Mouse (Mus musculus) forebrain, embryonic 16.5 days (tissue): ENCODE data around the gene Tulp4. TPM values are rescaled to one million over a fixed set of nuclear protein-coding genes. Genes with fewer than 3 reads are reported as not detected.
A peak's percentile ranks its signal among the peaks of the same experiment; 100 is the strongest.

Experiments
- ATAC-seq: fragments of 200-750 bp; cut with Nextera tagmentation; 2 replicates; pipeline ENCODE4 v1.8.0; 2017; ENCODE audit warnings: mild to moderate bottlenecking, moderate library complexity
- H3K27ac ChIP-seq: fragments of 300-500 bp; sonication (generic); 2 replicates; pipeline ENCODE4 v1.5.1; 2014; ENCODE audit warnings: low read length, control low read depth
- H3K27me3 ChIP-seq: fragments of 300-500 bp; sonication (generic); replicated peaks from 2 replicates; pipeline ENCODE4 v1.6.1; 2014; ENCODE audit warnings: low read length; ENCODE audit not compliant: control insufficient read depth, insufficient read depth
- H3K36me3 ChIP-seq: fragments of 300-500 bp; sonication (generic); 2 replicates; pipeline ENCODE4 v1.6.1; 2014; ENCODE audit not compliant: control insufficient read depth, insufficient read depth
- H3K4me1 ChIP-seq: fragments of 300-500 bp; sonication (generic); replicated peaks from 2 replicates; pipeline ENCODE4 v1.6.1; 2014; ENCODE audit warnings: low read length; ENCODE audit not compliant: control insufficient read depth, insufficient read depth
- H3K4me2 ChIP-seq: fragments of 300-500 bp; sonication (generic); 2 replicates; pipeline ENCODE4 v1.6.1; 2014; ENCODE audit warnings: mild to moderate bottlenecking, low read length, control low read depth
- H3K4me3 ChIP-seq: fragments of 300-500 bp; sonication (generic); replicated peaks from 2 replicates; pipeline ENCODE4 v1.5.1; 2014; ENCODE audit warnings: mild to moderate bottlenecking, low read length, control low read depth
- H3K9ac ChIP-seq: fragments of 300-500 bp; sonication (generic); replicated peaks from 2 replicates; pipeline ENCODE4 v1.6.1; 2014; ENCODE audit warnings: low read depth, low read length, control low read depth
- H3K9me3 ChIP-seq: fragments of 300-500 bp; sonication (generic); 2 replicates; pipeline ENCODE4 v1.6.1; 2016; ENCODE audit warnings: low read length; ENCODE audit not compliant: control insufficient read depth
- WGBS: fragments of 180-500 bp; shearing (Covaris S2); extraction: QIAGEN DNeasy Blood & Tissue Kit; methylation state at CpG from one replicate; pipeline ENCODE4 v1.1.7; 2014; 5-methylcytosine and 5-hydroxymethylcytosine counted together
- polyA plus RNA-seq: library from polyadenylated mRNA; unstranded; fragments of >200 nt; fragmentation: Nextera tagmentation; extraction: Ambion mirVana; gene quantifications from 2 replicates; pipeline ENCODE4 v1.2.1, GENCODE M21; 2015

Gene Tulp4
- polyA plus RNA-seq, 1 experiment from 2014 or later, result 167 TPM

DNA sequence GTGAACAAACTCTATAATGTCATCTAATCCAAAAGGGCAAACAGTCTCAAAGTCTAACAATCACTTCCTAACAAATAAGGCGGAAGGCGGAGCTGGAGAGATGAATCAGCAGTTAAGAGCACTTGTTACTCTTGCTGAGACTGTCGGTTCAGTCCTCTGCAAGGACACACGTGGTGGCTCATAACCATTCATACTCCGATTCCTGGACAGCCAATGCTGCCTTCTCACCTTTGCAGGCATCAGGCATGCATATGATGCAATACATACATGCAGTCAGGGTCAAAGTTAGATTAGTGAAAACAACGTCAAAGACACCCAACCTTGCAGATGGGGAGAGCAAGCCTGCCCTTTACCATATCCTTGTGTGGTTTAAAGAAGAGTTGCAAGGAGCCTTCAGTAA, 14.6 kb upstream of the Tulp4 start:
- no peak overlapping the region for H3K4me3 ChIP-seq
- no peaks in the 10 kb centered on the region for H3K4me1 ChIP-seq
- WGBS, result 91% methylated on average over 6 of the region's 6 CpGs
- H3K27me3 ChIP-seq, result no peaks in the 10 kb centered on the region
- ATAC-seq, result no peak
- no peaks in the 10 kb centered on the region for H3K36me3 ChIP-seq
- H3K4me2 ChIP-seq, result no peak overlapping the region
- no peak overlapping the region for H3K9ac ChIP-seq
- no peak overlapping the region for H3K27ac ChIP-seq
- no peaks in the 10 kb centered on the region for H3K9me3 ChIP-seq

DNA sequence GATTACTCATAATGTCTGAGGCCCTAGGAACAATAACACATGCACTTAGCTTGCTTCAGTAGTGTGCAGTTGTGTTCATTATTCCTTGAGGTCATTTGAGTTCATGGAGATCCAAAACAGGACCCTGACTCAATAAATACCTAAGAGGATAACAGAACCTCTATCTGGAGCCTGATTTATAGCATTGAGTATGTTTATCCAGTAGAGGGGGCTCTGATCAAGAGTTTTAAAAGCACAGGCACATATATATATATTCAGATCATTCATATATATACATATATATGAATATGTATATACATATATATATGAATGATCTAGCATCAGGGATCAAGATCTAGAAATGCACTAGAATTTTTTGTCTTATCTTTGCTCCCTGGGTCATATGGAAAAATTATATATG, 10.7 kb upstream of the Tulp4 start:
- Histone ChIP-seq H3K27me3 (no peaks in the 10 kb centered on the region), H3K27ac (no peak overlapping the region), H3K4me3 (no peak overlapping the region), H3K36me3 (no peaks in the 10 kb centered on the region), H3K9me3 (no peaks in the 10 kb centered on the region), H3K4me2 (no peak overlapping the region), H3K4me1 (no peaks in the 10 kb centered on the region), H3K9ac (no peak overlapping the region)
- no peak for ATAC-seq

DNA sequence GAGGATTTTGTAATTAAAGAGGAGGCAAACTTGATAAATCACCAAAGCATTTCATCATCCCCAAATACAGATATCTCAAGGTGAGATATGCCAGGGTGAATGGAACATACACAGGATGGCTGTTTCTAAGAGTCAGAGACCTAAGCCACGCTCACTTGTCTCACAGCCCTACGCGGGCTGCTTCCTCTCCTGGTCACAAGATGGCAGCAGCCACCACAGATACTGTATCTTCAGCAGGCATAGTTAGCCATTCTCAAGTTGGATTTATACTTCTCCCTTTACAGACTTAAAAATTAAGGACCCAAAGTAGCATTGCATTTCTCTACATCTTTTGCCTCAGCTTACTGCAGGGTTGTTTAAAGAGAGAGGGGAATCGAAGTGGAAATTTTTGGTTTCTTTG, 8.4 kb upstream of the Tulp4 start:
- Histone ChIP-seq H3K27me3 (no peaks in the 10 kb centered on the region), H3K4me1 (no peaks in the 10 kb centered on the region), H3K36me3 (no peaks in the 10 kb centered on the region), H3K27ac (no peak overlapping the region), H3K9ac (no peak overlapping the region), H3K4me3 (no peak overlapping the region), H3K9me3 (no peaks in the 10 kb centered on the region), H3K4me2 (no peak overlapping the region)
- WGBS, result 28% methylated on average over 4 of the region's 4 CpGs
- peak; percentile 67; the same call in 1 of the 2 replicates for ATAC-seq

GRCm38 (mm10) chr17:6102287-6102686, 4.0 kb upstream of the Tulp4 start:
- Histone ChIP-seq H3K27ac (no peak overlapping the region), H3K27me3 (no peaks in the 10 kb centered on the region), H3K4me3 (no peak overlapping the region), H3K4me2 (no peak overlapping the region), H3K9ac (no peak overlapping the region), H3K36me3 (no peaks in the 10 kb centered on the region), H3K9me3 (no peaks in the 10 kb centered on the region), H3K4me1 (peaks cover 7% of the 10 kb centered on the region; the same call in 1 of the 2 replicates)
- 86% methylated on average over 3 of the region's 3 CpGs for WGBS
- ATAC-seq, result no peak

DNA sequence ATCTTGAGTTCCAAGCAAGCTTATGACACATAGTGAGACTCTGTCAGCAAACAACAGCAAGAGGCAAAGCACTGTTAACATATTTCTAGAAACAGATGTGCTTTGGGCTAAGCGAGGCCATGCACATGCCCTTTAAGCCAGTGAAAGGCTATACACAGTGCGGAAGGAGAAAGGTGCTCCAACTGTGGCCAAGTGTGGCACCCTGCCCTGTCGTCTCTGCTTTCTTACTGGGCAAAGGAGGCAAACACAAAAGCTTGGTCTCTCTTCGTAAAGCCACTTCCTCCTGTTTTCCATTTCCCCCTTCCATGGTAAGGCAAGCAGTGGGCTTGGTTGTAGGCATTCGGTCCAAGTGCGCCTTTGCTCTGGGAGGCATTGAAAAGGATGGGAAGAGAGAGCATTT, 2.7 kb upstream of the Tulp4 start:
- H3K4me3 ChIP-seq, result no peak overlapping the region
- H3K4me2 ChIP-seq, result no peak overlapping the region
- H3K36me3 ChIP-seq, result no peaks in the 10 kb centered on the region
- peaks cover 16% of the 10 kb centered on the region for H3K4me1 ChIP-seq
- no peak overlapping the region for H3K9ac ChIP-seq
- no peaks in the 10 kb centered on the region for H3K27me3 ChIP-seq
- no peak overlapping the region for H3K27ac ChIP-seq
- no peaks in the 10 kb centered on the region for H3K9me3 ChIP-seq
- ATAC-seq, result no peak
- WGBS, result 78% methylated on average over 6 of the region's 6 CpGs

GRCm38 (mm10) chr17:6107015-6107601, 871 bp downstream of the Tulp4 start:
- Histone ChIP-seq H3K9me3 (no peaks in the 10 kb centered on the region), H3K27me3 (no peaks in the 10 kb centered on the region), H3K4me3 (peak overlapping the region; percentile 88), H3K4me1 (peaks cover 29% of the 10 kb centered on the region), H3K36me3 (peaks cover 3% of the 10 kb centered on the region; the same call in 1 of the 2 replicates), H3K9ac (peak overlapping the region; percentile 98), H3K4me2 (peak overlapping the region; percentile 94), H3K27ac (peak overlapping the region; percentile 98)
- peak; percentile 47 for ATAC-seq
- WGBS, result under 1% methylated on average over 32 of the region's 50 CpGs

DNA sequence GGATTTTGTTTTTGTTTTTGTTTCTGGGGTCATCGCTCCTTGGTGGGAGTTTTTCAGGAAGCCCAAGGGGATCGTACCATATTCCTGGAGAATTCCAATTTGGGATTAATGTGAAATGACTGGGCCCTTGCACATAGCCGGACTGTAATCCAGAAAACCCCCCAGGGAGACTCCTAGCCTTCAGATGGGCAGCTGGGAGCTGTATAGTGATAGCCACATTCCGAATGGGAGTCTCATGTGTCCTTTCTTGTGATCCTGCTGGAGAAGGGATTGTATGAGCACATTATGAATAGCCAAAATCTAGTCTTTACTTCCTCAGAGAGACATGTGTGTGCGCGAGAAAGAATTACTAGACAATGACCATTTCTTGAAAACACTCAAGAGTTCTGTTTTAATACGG, 1.9 kb downstream of the Tulp4 start:
- Histone ChIP-seq H3K9me3 (no peaks in the 10 kb centered on the region), H3K4me2 (peak overlapping the region; percentile 94), H3K27ac (no peak overlapping the region), H3K27me3 (no peaks in the 10 kb centered on the region), H3K36me3 (peaks cover 3% of the 10 kb centered on the region; the same call in 1 of the 2 replicates), H3K9ac (peak overlapping the region; percentile 98), H3K4me1 (peaks cover 29% of the 10 kb centered on the region), H3K4me3 (peak overlapping the region; percentile 88)
- ATAC-seq, result no peak
- WGBS, result 37% methylated on average over 7 of the region's 7 CpGs

DNA sequence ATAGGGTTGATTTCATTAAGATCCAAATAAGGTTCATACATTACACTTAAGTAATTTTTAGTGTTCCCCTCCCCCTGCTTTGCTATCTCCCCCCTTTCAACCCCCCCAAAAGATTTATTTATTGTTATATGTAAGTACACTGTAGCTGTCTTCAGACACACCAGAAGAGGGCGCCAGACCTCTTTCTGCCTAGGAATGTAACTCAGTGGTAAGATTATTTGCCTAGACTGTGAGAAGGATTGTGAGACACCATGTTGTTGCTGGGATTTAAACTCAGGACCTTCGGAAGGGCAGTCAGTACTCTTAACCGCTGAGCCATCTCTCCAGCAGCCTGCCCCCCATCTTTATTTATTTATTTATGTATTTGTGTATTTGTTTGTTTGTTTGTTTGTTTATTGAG, 4.7 kb downstream of the Tulp4 start:
- Histone ChIP-seq H3K4me1 (peaks cover 23% of the 10 kb centered on the region), H3K9ac (no peak overlapping the region), H3K4me3 (no peak overlapping the region), H3K9me3 (no peaks in the 10 kb centered on the region), H3K27ac (no peak overlapping the region), H3K4me2 (no peak overlapping the region), H3K36me3 (peaks cover 3% of the 10 kb centered on the region; the same call in 1 of the 2 replicates), H3K27me3 (no peaks in the 10 kb centered on the region)
- ATAC-seq, result no peak
- 81% methylated on average over 3 of the region's 3 CpGs for WGBS

GRCm38 (mm10) chr17:6113653-6114052, 7.4 kb downstream of the Tulp4 start:
- Histone ChIP-seq H3K9ac (no peak overlapping the region), H3K27ac (no peak overlapping the region), H3K4me1 (peaks cover 16% of the 10 kb centered on the region), H3K27me3 (no peaks in the 10 kb centered on the region), H3K4me2 (no peak overlapping the region), H3K36me3 (peaks cover 3% of the 10 kb centered on the region; the same call in 1 of the 2 replicates), H3K4me3 (no peak overlapping the region), H3K9me3 (no peaks in the 10 kb centered on the region)
- ATAC-seq, result no peak
- 85% methylated on average over 6 of the region's 6 CpGs for WGBS

- peaks cover 10% of the 10 kb centered on the region for H3K4me1 ChIP-seq
- WGBS, result 98% methylated on average over 9 of the region's 9 CpGs
Observed at GRCm38 (mm10) chr17:6115085-6115484, 8.8 kb downstream of the Tulp4 start.

More at GRCm38 (mm10) chr17:6115085-6115484, 8.8 kb downstream of the Tulp4 start:
- H3K36me3 ChIP-seq, result no peaks in the 10 kb centered on the region
- no peaks in the 10 kb centered on the region for H3K27me3 ChIP-seq
- H3K27ac ChIP-seq, result no peak overlapping the region
- ATAC-seq, result no peak
- no peak overlapping the region for H3K9ac ChIP-seq
- no peak overlapping the region for H3K4me3 ChIP-seq
- H3K4me2 ChIP-seq, result no peak overlapping the region
- no peaks in the 10 kb centered on the region for H3K9me3 ChIP-seq
